Mouse (Mus musculus) heart, embryonic 10.5 days (tissue): ENCODE data around the gene Tmem44. TPM values are rescaled to one million over a fixed set of nuclear protein-coding genes. Genes with fewer than 3 reads are reported as not detected.
A peak's percentile ranks its signal among the peaks of the same experiment; 100 is the strongest.

Experiments used
- DNase-seq: peaks from one replicate; pipeline ENCODE4 v3.0.0-alpha.2; 2017; ENCODE audit warnings: low spot score
- H3K27ac ChIP-seq: fragments of 300-500 bp; sonication (generic); 2 replicates; pipeline ENCODE4 v1.5.1; 2016; ENCODE audit warnings: mild to moderate bottlenecking
- H3K27me3 ChIP-seq: fragments of 300-500 bp; sonication (generic); 2 replicates; pipeline ENCODE4 v1.6.1; 2016; ENCODE audit warnings: mild to moderate bottlenecking; ENCODE audit not compliant: poor library complexity, insufficient read depth, severe bottlenecking
- H3K36me3 ChIP-seq: fragments of 300-500 bp; sonication (generic); 2 replicates; pipeline ENCODE4 v1.6.1; 2016; ENCODE audit warnings: mild to moderate bottlenecking, moderate library complexity
- H3K4me1 ChIP-seq: fragments of 300-500 bp; sonication (generic); 2 replicates; pipeline ENCODE4 v1.6.1; 2016; ENCODE audit warnings: mild to moderate bottlenecking
- H3K4me3 ChIP-seq: fragments of 300-500 bp; sonication (generic); 2 replicates; pipeline ENCODE4 v1.5.1; 2016; ENCODE audit warnings: mild to moderate bottlenecking, moderate library complexity
- H3K9me3 ChIP-seq: fragments of 300-500 bp; sonication (generic); 2 replicates; pipeline ENCODE4 v1.6.1; 2016; ENCODE audit warnings: mild to moderate bottlenecking, moderate library complexity
- WGBS: fragments of 180-500 bp; shearing (Covaris S2); methylation state at CpG from one replicate; pipeline ENCODE4 v1.1.7; 2016; 5-methylcytosine and 5-hydroxymethylcytosine counted together
- polyA plus RNA-seq: library from polyadenylated mRNA; unstranded; fragments of >200 nt; fragmentation: Nextera tagmentation; extraction: Ambion mirVana; gene quantifications from 2 replicates; pipeline ENCODE4 v1.2.1, GENCODE M21; 2016

Tmem44 gene
- polyA plus RNA-seq, 1 experiment from 2014 or later, result 16.1 TPM

DNA sequence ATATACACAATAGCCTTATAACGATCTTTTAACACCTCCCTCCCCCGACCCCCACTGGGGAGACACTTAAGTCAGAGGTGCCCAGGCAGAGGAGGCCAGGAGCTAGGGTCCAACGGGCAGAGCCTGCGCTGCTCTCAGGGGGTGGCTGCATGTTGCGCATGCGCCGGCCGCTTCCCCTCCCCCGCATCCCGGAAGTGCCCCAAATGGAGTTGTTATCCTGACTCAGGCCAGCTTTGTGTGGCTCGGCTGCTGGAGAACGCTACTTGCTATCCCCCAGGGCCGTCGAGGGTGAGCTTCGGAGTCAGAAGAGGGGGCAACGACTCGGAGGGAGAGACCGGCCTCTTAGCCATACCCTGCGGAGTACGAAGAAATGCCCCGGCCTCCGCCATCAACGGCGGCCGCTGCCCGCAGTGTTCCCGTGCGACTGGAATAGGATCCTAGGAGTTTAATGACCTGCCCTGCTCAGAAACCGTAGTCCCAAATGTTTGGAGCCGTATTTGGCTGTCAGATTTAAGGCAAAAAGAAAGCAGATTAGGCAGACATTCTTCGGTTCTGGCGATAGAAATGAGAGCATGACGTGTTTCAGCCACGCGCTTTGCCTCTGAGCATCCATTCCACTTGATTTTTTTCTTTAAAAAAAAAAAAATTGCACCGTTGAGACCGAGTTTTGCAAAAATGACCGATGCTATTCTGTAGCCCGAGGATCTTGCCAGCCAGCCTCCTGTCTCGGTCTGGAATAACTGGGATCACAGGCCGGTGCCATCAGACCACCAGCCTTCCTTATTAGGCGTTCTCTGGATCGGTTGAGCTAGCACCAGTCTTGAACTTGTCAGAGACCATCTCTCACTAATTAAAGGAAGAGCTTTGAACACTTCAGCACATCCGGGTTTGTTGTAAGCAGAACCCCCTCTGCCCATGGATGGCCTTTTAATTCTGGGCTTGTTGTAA, 39.9 kb downstream of the Tmem44 start:
- H3K4me3 ChIP-seq, result peak overlapping the region; percentile 69
- DNase-seq, result peak; percentile 94
- WGBS, result 5% methylated on average over 44 of the region's 44 CpGs
- peaks cover 7% of the 10 kb centered on the region for H3K27me3 ChIP-seq
- peaks cover 14% of the 10 kb centered on the region; the same call in 1 of the 2 replicates for H3K36me3 ChIP-seq
- no peaks in the 10 kb centered on the region for H3K9me3 ChIP-seq
- H3K4me1 ChIP-seq, result peaks cover 52% of the 10 kb centered on the region
- H3K27ac ChIP-seq, result peak overlapping the region; percentile 95

DNA sequence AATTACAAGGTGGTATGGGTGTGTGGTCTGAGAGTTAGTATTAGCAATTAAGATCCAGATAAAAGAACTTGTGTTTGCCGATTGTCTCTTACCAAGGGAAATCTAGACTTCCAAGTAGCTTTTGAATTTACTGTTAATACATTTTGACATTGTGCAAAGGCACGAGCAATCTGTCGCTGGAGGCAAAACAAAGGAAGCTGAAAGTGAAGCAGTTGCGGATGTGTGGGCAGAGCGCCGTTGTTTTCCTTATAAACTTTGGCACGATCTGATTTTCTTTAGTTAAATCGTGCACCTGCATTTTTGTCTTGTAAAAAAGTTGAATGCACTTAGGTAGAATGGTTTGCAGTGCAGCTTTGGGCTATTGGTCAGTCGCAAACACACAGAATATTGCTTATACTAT, 40.6 kb downstream of the Tmem44 start:
- Histone ChIP-seq H3K4me1 (peaks cover 56% of the 10 kb centered on the region), H3K9me3 (no peaks in the 10 kb centered on the region), H3K4me3 (peak overlapping the region; percentile 69), H3K27ac (peak overlapping the region; percentile 95), H3K27me3 (peaks cover 7% of the 10 kb centered on the region), H3K36me3 (peaks cover 7% of the 10 kb centered on the region; the same call in 1 of the 2 replicates)
- 46% methylated on average over 9 of the region's 9 CpGs for WGBS
- DNase-seq, result no peak

DNA sequence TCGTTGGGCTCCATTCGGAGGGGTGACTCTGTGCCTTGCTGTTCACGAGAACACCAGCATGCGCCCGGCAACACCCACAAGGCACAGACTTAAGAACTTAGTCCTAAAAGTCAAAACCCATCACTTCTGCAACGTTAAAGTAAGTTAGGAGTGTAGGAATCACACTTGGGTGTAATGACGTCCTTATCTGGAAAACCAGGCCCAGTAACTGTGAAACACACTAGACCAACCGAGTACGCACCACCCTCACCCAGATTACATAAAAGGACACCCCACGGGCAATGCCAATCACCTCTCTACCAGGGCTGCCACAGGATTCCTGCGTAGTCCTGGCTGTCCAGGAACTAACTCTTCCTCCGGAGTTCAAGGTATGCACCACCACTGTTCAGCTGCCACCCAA, 41.3 kb downstream of the Tmem44 start:
- Histone ChIP-seq H3K4me3 (no peak overlapping the region), H3K27me3 (peaks cover 7% of the 10 kb centered on the region), H3K27ac (no peak overlapping the region), H3K4me1 (peaks cover 56% of the 10 kb centered on the region), H3K36me3 (0 out of 2 replicates have a peak, but pooled peaks cover 2% of the 10 kb centered on the region), H3K9me3 (no peaks in the 10 kb centered on the region)
- no peak for DNase-seq
- WGBS, result 82% methylated on average over 12 of the region's 12 CpGs

DNA sequence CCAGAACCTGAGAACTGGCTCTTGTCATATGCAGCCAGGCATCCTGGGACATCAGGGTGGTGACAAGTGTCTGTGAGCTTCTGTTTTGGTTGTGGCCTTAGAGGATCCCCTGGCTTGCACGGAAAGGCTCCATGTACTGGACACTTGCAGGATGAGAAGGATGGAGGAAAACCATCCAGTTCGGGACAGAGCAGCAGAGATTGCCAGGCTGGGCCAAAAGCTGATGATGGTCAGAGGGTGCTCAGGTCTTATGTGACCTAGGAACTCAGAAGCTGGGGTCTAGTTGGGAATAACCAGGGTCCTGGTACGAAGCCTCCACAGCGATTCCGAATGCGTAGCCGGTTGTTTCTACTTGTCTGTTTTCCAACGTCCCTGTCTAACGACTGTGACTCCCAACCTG, 41.9 kb downstream of the Tmem44 start:
- 92% methylated on average over 9 of the region's 9 CpGs for WGBS
- Histone ChIP-seq H3K27ac (no peak overlapping the region), H3K4me3 (no peak overlapping the region), H3K36me3 (no peaks in the 10 kb centered on the region), H3K27me3 (peaks cover 7% of the 10 kb centered on the region), H3K4me1 (peaks cover 55% of the 10 kb centered on the region), H3K9me3 (no peaks in the 10 kb centered on the region)
- no peak for DNase-seq

DNA sequence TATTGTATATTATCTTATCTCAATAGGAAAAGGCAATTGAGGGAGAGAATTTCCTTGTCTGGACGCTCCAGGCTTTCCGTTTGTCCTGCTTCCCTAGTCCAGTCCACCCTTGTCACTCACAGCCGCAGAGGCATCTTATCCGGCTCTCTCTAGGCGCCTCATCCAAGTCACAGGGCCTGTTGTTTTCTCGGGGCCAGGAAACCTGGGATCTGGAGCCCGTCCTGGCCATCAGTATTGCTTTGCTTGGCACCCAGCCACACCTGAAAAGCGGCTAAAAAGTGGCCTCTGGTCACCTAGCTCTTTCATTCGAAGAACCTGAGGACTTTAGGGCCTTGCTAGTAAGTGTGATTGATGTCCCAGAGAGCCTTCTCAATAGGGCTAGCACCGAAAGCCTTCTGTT, 43.5 kb downstream of the Tmem44 start:
- H3K4me3 ChIP-seq, result no peak overlapping the region
- H3K27me3 ChIP-seq, result peaks cover 10% of the 10 kb centered on the region
- H3K9me3 ChIP-seq, result no peaks in the 10 kb centered on the region
- H3K27ac ChIP-seq, result peak overlapping the region; percentile 43; the same call in 1 of the 2 replicates
- DNase-seq, result no peak
- WGBS, result 24% methylated on average over 10 of the region's 10 CpGs
- H3K4me1 ChIP-seq, result peaks cover 50% of the 10 kb centered on the region
- no peaks in the 10 kb centered on the region for H3K36me3 ChIP-seq

DNA sequence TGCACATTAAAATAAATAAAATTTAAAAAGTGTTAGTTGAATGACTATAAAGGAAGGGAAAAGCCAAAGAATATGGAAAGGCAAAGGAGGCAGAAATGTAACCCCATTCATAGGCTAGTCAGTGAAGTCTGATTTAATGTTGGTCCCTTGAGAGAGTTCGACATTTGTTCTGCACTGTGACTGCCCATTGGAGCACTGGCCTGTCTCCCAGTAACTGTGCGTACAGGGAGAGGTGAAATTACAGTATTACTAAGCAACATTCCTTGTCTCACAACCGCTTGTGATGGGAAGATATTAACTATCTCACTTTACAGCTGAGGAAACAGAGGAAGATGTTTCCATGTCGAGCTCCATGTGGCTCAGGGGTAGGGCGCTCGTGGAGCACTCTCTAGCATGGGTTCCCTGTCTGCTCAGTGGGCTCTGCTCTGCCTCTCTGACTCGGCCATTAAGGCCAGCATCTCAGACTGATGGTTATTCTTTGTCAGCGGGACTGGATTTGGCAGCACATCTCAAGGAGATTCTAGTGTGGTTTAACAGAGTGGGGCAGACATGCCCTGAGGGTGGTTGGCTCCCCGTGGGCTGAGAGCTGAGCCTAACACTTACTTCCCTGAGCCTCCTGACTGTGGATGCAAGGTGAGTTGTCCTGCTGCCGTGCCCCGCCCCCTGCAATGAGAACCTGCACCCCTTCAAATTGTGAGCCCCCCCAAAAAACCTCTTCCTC, 45.2 kb downstream of the Tmem44 start:
- no peaks in the 10 kb centered on the region for H3K36me3 ChIP-seq
- no peaks in the 10 kb centered on the region for H3K9me3 ChIP-seq
- no peak overlapping the region for H3K4me3 ChIP-seq
- no peak for DNase-seq
- H3K27me3 ChIP-seq, result peaks cover 10% of the 10 kb centered on the region
- H3K4me1 ChIP-seq, result peaks cover 49% of the 10 kb centered on the region
- no peak overlapping the region for H3K27ac ChIP-seq
- WGBS, result 72% methylated on average over 11 of the region's 11 CpGs

DNA sequence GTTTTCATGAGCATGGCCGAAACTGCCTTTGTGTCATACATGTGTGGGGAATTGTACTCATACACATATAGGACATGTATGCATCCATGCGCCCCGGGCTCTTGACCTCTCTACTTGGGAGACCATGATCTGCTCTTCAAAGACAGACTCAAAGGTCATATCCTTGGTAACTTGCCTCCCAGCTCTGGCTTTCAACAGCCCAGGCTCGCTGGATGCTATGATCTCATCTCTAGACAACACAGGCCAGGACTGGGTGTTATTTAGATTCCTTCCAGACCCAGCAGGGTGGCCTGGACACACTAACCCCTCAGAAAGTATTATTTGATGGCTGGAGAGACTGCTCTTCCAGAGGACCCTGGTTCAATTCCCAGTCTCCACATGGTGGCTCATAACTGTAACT, 45.8 kb downstream of the Tmem44 start:
- H3K9me3 ChIP-seq, result no peaks in the 10 kb centered on the region
- no peak overlapping the region for H3K27ac ChIP-seq
- no peaks in the 10 kb centered on the region for H3K36me3 ChIP-seq
- H3K4me3 ChIP-seq, result no peak overlapping the region
- WGBS, result 74% methylated on average over 4 of the region's 4 CpGs
- DNase-seq, result no peak
- H3K27me3 ChIP-seq, result peaks cover 10% of the 10 kb centered on the region
- H3K4me1 ChIP-seq, result peaks cover 43% of the 10 kb centered on the region

DNA sequence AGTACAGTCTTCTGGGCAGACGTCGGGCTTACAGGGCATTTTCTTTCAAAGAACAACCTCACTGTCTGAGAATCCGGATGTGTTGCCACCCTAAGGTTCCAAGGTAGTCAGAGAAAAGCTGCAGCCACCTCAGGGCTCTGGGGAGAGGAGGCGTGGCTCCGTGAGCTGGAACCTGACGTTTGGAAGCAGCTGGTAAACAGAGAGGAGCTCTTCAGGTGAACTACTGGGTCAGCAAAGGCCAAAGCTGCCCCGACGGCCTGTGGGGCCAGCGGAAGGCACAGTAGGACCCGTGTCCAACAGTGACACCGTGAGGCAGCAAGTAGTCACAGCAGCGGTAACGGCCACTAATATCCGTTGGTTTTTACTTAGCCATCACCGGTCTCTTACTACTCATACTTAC, 46.7 kb downstream of the Tmem44 start:
- peaks cover 50% of the 10 kb centered on the region for H3K4me1 ChIP-seq
- H3K9me3 ChIP-seq, result no peaks in the 10 kb centered on the region
- H3K27ac ChIP-seq, result 0 out of 2 replicates have a peak overlapping the region, but pooled peaks have one; percentile 6
- H3K27me3 ChIP-seq, result peaks cover 7% of the 10 kb centered on the region
- DNase-seq, result no peak
- H3K36me3 ChIP-seq, result no peaks in the 10 kb centered on the region
- 14% methylated on average over 15 of the region's 15 CpGs for whole genome bisulfite sequencing
- H3K4me3 ChIP-seq, result no peak overlapping the region

DNA sequence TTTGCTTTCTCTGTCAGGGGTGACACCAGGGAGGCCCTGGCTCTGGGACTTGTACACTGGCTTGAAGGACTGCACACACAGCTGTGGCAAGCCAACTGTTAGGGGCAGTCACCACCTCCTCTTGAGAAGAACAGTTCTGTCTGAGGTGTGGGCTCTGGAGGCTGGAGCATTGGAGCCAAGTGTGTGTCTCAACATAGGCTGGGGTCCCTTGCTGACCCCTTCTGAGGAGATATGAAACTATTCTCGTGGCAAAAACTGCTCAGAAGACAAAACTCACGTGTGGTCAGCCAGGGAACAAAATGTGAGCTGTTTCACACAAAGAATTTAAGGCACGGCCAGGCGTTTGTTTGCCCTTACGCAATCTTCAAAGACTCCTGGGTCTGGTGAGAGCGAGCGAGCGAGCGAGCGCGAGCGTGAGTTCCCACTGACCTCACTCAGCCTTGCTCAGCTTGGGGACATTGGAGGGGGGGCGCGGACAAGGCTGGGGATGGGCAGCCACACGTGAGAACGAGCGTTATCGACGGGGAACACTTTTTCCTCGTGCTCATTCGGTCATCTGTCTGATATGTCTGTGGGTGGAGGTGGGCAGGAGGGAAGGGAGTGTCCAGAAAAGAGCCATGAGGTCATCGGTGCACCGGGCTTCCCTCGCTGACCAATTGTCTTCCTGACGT, 48.3 kb downstream of the Tmem44 start:
- peaks cover 49% of the 10 kb centered on the region for H3K4me1 ChIP-seq
- peak; percentile 86 for DNase-seq

DNA sequence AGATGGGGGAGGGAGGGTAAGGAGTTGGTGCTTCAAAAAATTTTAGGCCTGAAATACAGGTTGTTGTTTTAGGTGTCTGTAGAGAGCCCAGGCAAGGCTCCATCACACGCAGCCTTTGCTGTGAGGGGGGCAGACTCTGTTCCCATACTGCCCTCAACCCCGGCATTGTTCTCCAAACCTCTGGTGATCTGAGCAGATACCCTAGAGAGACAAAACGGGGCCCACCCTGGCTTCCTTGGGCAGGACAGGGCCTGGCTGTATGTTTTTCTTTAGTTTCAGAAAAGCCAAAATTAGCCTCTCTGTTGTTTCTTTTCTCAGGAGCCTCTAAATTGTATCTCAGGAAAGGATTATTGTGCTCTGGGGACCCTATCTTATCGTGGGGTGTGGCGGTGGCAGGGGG, 49.0 kb downstream of the Tmem44 start:
- peak overlapping the region; percentile 79; the same call in 1 of the 2 replicates for H3K27ac ChIP-seq
- WGBS, result 44% methylated on average over 5 of the region's 5 CpGs
- peaks cover 42% of the 10 kb centered on the region for H3K4me1 ChIP-seq
- no peak for DNase-seq
- peaks cover 3% of the 10 kb centered on the region; the same call in 1 of the 2 replicates for H3K27me3 ChIP-seq
- H3K9me3 ChIP-seq, result no peaks in the 10 kb centered on the region
- H3K4me3 ChIP-seq, result no peak overlapping the region
- no peaks in the 10 kb centered on the region for H3K36me3 ChIP-seq

More for the DNA sequence above, 48.3 kb downstream of the Tmem44 start:
- WGBS, result 11% methylated on average over 25 of the region's 25 CpGs
- H3K9me3 ChIP-seq, result no peaks in the 10 kb centered on the region
- peaks cover 3% of the 10 kb centered on the region; the same call in 1 of the 2 replicates for H3K27me3 ChIP-seq
- no peaks in the 10 kb centered on the region for H3K36me3 ChIP-seq
- H3K27ac ChIP-seq, result peak overlapping the region; percentile 79
- H3K4me3 ChIP-seq, result peak overlapping the region; percentile 51

DNA sequence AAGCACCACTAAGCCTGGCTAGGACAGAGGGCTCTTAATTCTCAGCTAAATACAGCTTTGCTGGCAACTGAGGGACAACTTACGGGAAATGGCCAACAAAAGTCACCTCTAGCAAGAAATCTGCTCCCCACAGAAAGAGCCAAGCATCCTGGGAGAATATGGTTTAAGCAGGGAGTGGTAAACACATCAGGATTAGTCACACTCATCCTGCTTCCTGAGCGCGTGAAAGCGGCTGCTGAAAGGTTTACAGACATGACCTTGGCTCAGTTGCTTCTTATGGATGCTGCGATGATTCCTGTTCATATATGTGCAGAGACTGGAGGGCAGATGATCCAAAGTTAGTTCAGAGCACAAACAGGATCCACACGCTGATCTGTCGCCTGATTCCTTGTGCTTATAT, 50.4 kb downstream of the Tmem44 start:
- 85% methylated on average over 7 of the region's 7 CpGs for WGBS
- peaks cover 34% of the 10 kb centered on the region for H3K4me1 ChIP-seq

DNA sequence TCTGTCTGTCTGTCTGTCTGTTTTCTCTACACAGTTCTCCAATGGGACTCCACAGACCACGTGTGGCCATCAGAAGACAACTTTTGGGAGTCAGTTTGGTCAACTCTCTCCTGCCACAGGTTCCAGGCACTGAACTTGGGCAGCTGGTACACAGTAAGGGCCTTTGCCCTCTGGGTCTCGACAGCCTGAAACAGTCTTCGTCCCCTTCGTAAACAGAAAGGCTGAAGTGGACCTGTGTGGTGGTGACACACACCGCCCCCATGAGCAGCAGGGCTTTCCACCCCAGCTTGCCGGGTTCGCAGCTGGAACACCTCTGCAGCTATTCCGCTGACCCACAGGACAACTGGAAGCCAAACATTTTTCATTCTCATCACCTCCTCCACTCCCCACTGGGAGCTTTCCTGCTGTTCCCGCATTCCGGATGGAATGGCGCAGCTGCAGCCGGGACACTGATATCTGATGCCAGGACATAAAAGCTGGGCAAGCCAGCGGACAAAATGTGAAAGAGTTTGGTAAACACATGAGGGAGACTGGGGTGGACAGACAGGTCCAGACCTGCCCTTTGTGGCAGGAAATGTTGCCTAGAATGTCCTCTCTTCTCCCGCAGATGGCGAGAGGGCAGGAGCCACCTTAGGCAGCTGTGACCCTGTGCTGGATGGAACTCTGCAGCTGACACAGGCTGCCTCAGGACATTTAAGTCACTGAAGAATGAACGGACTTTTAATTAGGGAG, 51.4 kb downstream of the Tmem44 start:
- Histone ChIP-seq H3K9me3 (no peaks in the 10 kb centered on the region), H3K27ac (peak overlapping the region; percentile 52; the same call in 1 of the 2 replicates), H3K36me3 (no peaks in the 10 kb centered on the region), H3K27me3 (peaks cover 8% of the 10 kb centered on the region), H3K4me3 (peak overlapping the region; percentile 34), H3K4me1 (peaks cover 34% of the 10 kb centered on the region)
- DNase-seq, result no peak
- WGBS, result 15% methylated on average over 16 of the region's 16 CpGs

More for the DNA sequence above, 50.4 kb downstream of the Tmem44 start:
- H3K27ac ChIP-seq, result no peak overlapping the region
- H3K36me3 ChIP-seq, result no peaks in the 10 kb centered on the region
- H3K27me3 ChIP-seq, result peaks cover 3% of the 10 kb centered on the region; the same call in 1 of the 2 replicates
- H3K4me3 ChIP-seq, result no peak overlapping the region
- H3K9me3 ChIP-seq, result no peaks in the 10 kb centered on the region
- DNase-seq, result no peak
